Mouse (Mus musculus): ENCODE results near the gene Dusp9. TPM values are rescaled to one million over a fixed set of nuclear protein-coding genes. Genes with fewer than 3 reads are reported as not detected.
A peak's percentile ranks its signal among the peaks of the same experiment; 100 is the strongest.

Gene Dusp9
- polyA plus RNA-seq, 1 experiment from 2014 or later, result 6.6 TPM

GRCm38 (mm10) chrX:73650869-73651268 is 11.7 kb downstream of the Dusp9 start:
- Histone ChIP-seq H3K4me2 (no peak overlapping the region), H3K4me1 (ENCODE audit: insufficient read depth) (no peaks in the 10 kb centered on the region), H3K27ac (ENCODE audit: low read depth) (no peak overlapping the region), H3K9me3 (ENCODE audit: low read depth, low read length) (no peaks in the 10 kb centered on the region), H3K36me3 (ENCODE audit: insufficient read depth) (no peaks in the 10 kb centered on the region), H3K4me3 (ENCODE audit: low read depth, low read length) (no peak overlapping the region), H3K9ac (no peak overlapping the region), H3K27me3 (ENCODE audit: insufficient read depth, low read length) (no peaks in the 10 kb centered on the region)
- WGBS, result 45% methylated on average over 3 of the region's 3 CpGs
- no peak for ATAC-seq (ENCODE audit: insufficient read depth)
- no peak for TF ChIP-seq CTCF (IDR thresholded peaks at IDR 0.05; ENCODE audit: low read depth)
- DNase-seq, result no peak

DNA sequence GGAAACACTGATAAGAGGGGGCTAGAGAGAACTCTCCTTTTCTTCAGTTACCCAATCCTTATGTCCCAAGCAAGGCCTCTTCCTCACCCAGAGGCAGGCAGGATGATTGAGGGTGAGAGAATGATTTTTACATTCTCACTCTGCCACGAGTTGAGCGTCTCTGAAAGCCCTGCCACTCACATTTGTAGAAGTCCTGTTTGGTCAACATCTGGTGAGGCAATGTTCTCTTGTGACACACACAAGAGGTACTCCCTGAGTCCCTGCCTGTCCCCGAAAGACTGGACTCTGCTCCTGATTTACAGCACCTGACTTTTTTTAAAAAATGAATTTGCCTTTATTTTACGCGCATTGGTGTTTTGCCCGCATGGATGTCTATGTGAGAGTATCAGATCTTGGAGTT is 14.2 kb downstream of the Dusp9 start:
- Histone ChIP-seq H3K27ac (ENCODE audit: low read depth) (no peak overlapping the region), H3K9me3 (ENCODE audit: low read depth, low read length) (no peaks in the 10 kb centered on the region), H3K9ac (no peak overlapping the region), H3K36me3 (ENCODE audit: insufficient read depth) (no peaks in the 10 kb centered on the region), H3K4me2 (no peak overlapping the region), H3K4me3 (ENCODE audit: low read depth, low read length) (no peak overlapping the region), H3K4me1 (ENCODE audit: insufficient read depth) (no peaks in the 10 kb centered on the region), H3K27me3 (ENCODE audit: insufficient read depth, low read length) (no peaks in the 10 kb centered on the region)
- DNase-seq, result no peak
- TF ChIP-seq CTCF (IDR thresholded peaks at IDR 0.05; ENCODE audit: low read depth), result no peak
- WGBS, result 72% methylated on average over 6 of the region's 6 CpGs
- ATAC-seq (ENCODE audit: insufficient read depth), result no peak

GRCm38 (mm10) chrX:73654177-73654576 is 15.0 kb downstream of the Dusp9 start:
- WGBS, result 6% methylated on average over 6 of the region's 6 CpGs
- Histone ChIP-seq H3K4me2 (no peak overlapping the region), H3K27ac (ENCODE audit: low read depth) (no peak overlapping the region), H3K4me1 (ENCODE audit: insufficient read depth) (no peaks in the 10 kb centered on the region), H3K9me3 (ENCODE audit: low read depth, low read length) (no peaks in the 10 kb centered on the region), H3K9ac (no peak overlapping the region), H3K27me3 (ENCODE audit: insufficient read depth, low read length) (no peaks in the 10 kb centered on the region), H3K36me3 (ENCODE audit: insufficient read depth) (no peaks in the 10 kb centered on the region), H3K4me3 (ENCODE audit: low read depth, low read length) (no peak overlapping the region)
- peak; percentile 74; the same call in 1 of the 2 replicates for ATAC-seq (ENCODE audit: insufficient read depth)
- peak; percentile 85 for DNase-seq
- TF ChIP-seq CTCF (IDR thresholded peaks at IDR 0.05; ENCODE audit: low read depth), result peak; percentile 97

GRCm38 (mm10) chrX:73655529-73655928 is 16.3 kb downstream of the Dusp9 start:
- Histone ChIP-seq H3K4me3 (ENCODE audit: low read depth, low read length) (no peak overlapping the region), H3K9ac (no peak overlapping the region), H3K4me1 (ENCODE audit: insufficient read depth) (no peaks in the 10 kb centered on the region), H3K27ac (ENCODE audit: low read depth) (no peak overlapping the region), H3K9me3 (ENCODE audit: low read depth, low read length) (no peaks in the 10 kb centered on the region), H3K27me3 (ENCODE audit: insufficient read depth, low read length) (no peaks in the 10 kb centered on the region), H3K36me3 (ENCODE audit: insufficient read depth) (no peaks in the 10 kb centered on the region), H3K4me2 (no peak overlapping the region)
- no peak for ATAC-seq (ENCODE audit: insufficient read depth)
- peak; percentile 70 for TF ChIP-seq CTCF (IDR thresholded peaks at IDR 0.05; ENCODE audit: low read depth)
- DNase-seq, result peak; percentile 68
- WGBS, result 56% methylated on average over 3 of the region's 3 CpGs

DNA sequence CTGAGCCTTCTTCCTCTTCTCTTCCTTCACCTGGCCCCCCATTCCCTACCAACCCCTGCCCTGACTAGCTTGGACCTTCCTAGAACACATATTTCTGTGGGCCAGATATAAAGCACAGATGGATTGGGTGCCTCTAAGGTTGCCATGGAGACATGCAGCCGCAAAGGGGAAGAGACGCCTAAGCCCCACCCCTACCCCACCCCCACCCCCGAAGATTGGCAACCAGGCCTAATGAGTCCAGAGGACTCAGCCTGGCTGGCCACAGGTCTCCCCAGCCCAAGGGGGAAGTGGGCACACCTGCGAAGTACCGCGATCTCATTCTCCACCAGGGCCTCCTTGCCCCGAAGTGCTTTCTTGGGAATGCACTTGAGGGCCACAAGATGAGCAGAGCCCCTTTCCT is 19.2 kb downstream of the Dusp9 start:
- no peak overlapping the region for H3K27ac ChIP-seq (ENCODE audit: low read depth)
- H3K4me3 ChIP-seq (ENCODE audit: low read depth, low read length), result no peak overlapping the region
- TF ChIP-seq CTCF (IDR thresholded peaks at IDR 0.05; ENCODE audit: low read depth), result no peak
- H3K36me3 ChIP-seq (ENCODE audit: insufficient read depth), result no peaks in the 10 kb centered on the region
- no peak for DNase-seq
- no peak for ATAC-seq (ENCODE audit: insufficient read depth)
- H3K4me2 ChIP-seq, result no peak overlapping the region
- no peaks in the 10 kb centered on the region for H3K9me3 ChIP-seq (ENCODE audit: low read depth, low read length)
- 25% methylated on average over 7 of the region's 7 CpGs for WGBS
- H3K4me1 ChIP-seq (ENCODE audit: insufficient read depth), result no peaks in the 10 kb centered on the region
- H3K9ac ChIP-seq, result no peak overlapping the region
- no peaks in the 10 kb centered on the region for H3K27me3 ChIP-seq (ENCODE audit: insufficient read depth, low read length)

- ATAC-seq (ENCODE audit: insufficient read depth), result peak; percentile 7; the same call in 1 of the 2 replicates
- no peak for TF ChIP-seq CTCF (IDR thresholded peaks at IDR 0.05; ENCODE audit: low read depth)
- Histone ChIP-seq H3K9me3 (ENCODE audit: low read depth, low read length) (no peaks in the 10 kb centered on the region), H3K36me3 (ENCODE audit: insufficient read depth) (no peaks in the 10 kb centered on the region), H3K9ac (no peak overlapping the region; the same call in 1 of the 2 replicates), H3K27ac (ENCODE audit: low read depth) (no peak overlapping the region), H3K4me3 (ENCODE audit: low read depth, low read length) (peak overlapping the region; percentile 42), H3K4me1 (ENCODE audit: insufficient read depth) (no peaks in the 10 kb centered on the region), H3K4me2 (peak overlapping the region; percentile 70), H3K27me3 (ENCODE audit: insufficient read depth, low read length) (no peaks in the 10 kb centered on the region)
- 48% methylated on average over 13 of the region's 13 CpGs for WGBS
- no peak for DNase-seq
Measured at GRCm38 (mm10) chrX:73658936-73659574, 19.8 kb downstream of the Dusp9 start.

- H3K9ac ChIP-seq, result peak within 1 kb of the TSS; percentile 48
- DNase-seq (peak; percentile 27), ATAC-seq (ENCODE audit: insufficient read depth) (peak; percentile 50)
- no peak for TF ChIP-seq CTCF (IDR thresholded peaks at IDR 0.05; ENCODE audit: low read depth)
- H3K4me1 ChIP-seq (ENCODE audit: insufficient read depth), result no peaks in the 10 kb centered on the region
- no peak within 1 kb of the TSS for H3K27ac ChIP-seq (ENCODE audit: low read depth)
- H3K9me3 ChIP-seq (ENCODE audit: low read depth, low read length), result no peaks in the 10 kb centered on the region
- H3K36me3 ChIP-seq (ENCODE audit: insufficient read depth), result no peaks in the 10 kb centered on the region
- peak within 1 kb of the TSS; percentile 70 for H3K4me2 ChIP-seq
- H3K27me3 ChIP-seq (ENCODE audit: insufficient read depth, low read length), result no peaks in the 10 kb centered on the region
- 11% methylated on average over 49 of the region's 57 CpGs for WGBS
- H3K4me3 ChIP-seq (ENCODE audit: low read depth, low read length), result peak within 1 kb of the TSS; percentile 42
Measured at GRCm38 (mm10) chrX:73659575-73660283, 20.5 kb downstream of the Dusp9 start, which contains the start of gene Pnck. TSS of gene Pnck (minus strand) at chrX:73660117.
